Mouse (Mus musculus) forebrain, embryonic 10.5 days (tissue): ENCODE results near the gene Nav1. TPM values are rescaled to one million over a fixed set of nuclear protein-coding genes. Genes with fewer than 3 reads are reported as not detected.
A peak's percentile ranks its signal among the peaks of the same experiment; 100 is the strongest.

Experiments
- DNase-seq: peaks from one replicate; pipeline ENCODE4 v3.0.0-alpha.2; 2017; ENCODE audit warnings: low spot score; ENCODE audit errors: extremely low spot score
- H3K27ac ChIP-seq: fragments of 300-500 bp; sonication (generic); 2 replicates; pipeline ENCODE4 v1.5.1; 2016; ENCODE audit warnings: mild to moderate bottlenecking
- H3K27me3 ChIP-seq: fragments of 300-500 bp; sonication (generic); 2 replicates; pipeline ENCODE4 v1.6.1; 2016; ENCODE audit warnings: mild to moderate bottlenecking; ENCODE audit not compliant: poor library complexity, severe bottlenecking
- H3K36me3 ChIP-seq: fragments of 300-500 bp; sonication (generic); replicated peaks from 2 replicates; pipeline ENCODE4 v1.6.1; 2016; ENCODE audit warnings: mild to moderate bottlenecking, moderate library complexity
- H3K4me1 ChIP-seq: fragments of 300-500 bp; sonication (generic); 2 replicates; pipeline ENCODE4 v1.6.1; 2016
- H3K4me3 ChIP-seq: fragments of 300-500 bp; sonication (generic); 2 replicates; pipeline ENCODE4 v1.5.1; 2016; ENCODE audit warnings: mild to moderate bottlenecking, moderate library complexity
- H3K9me3 ChIP-seq: fragments of 300-500 bp; sonication (generic); 2 replicates; pipeline ENCODE4 v1.6.1; 2016; ENCODE audit warnings: mild to moderate bottlenecking, moderate library complexity
- WGBS: fragments of 180-500 bp; shearing (Covaris S2); methylation state at CpG from one replicate; pipeline ENCODE4 v1.1.7; 2016; 5-methylcytosine and 5-hydroxymethylcytosine counted together
- polyA plus RNA-seq: library from polyadenylated mRNA; unstranded; fragments of >200 nt; fragmentation: Nextera tagmentation; extraction: Ambion mirVana; gene quantifications from 2 replicates; pipeline ENCODE4 v1.2.1, GENCODE M21; 2016

Nav1 gene
- polyA plus RNA-seq, 1 experiment from 2014 or later = 25.3 TPM

- H3K9me3 ChIP-seq = no peaks in the 10 kb centered on the region
- no peaks in the 10 kb centered on the region for H3K27me3 ChIP-seq
- H3K4me1 ChIP-seq = peaks cover 44% of the 10 kb centered on the region
- peaks cover 58% of the 10 kb centered on the region for H3K36me3 ChIP-seq
- no peak overlapping the region for H3K4me3 ChIP-seq
- H3K27ac ChIP-seq = no peak overlapping the region
- DNase-seq = no peak
- WGBS = 92% methylated on average over 4 of the region's 4 CpGs
Measured at GRCm38 (mm10) chr1:135534070-135534469, 73.0 kb downstream of the Nav1 start.

- H3K36me3 ChIP-seq = peaks cover 70% of the 10 kb centered on the region
- no peak for DNase-seq
- no peak overlapping the region for H3K4me3 ChIP-seq
- H3K27me3 ChIP-seq = no peaks in the 10 kb centered on the region
- peaks cover 44% of the 10 kb centered on the region for H3K4me1 ChIP-seq
- no peaks in the 10 kb centered on the region for H3K9me3 ChIP-seq
- 95% methylated on average over 23 of the region's 23 CpGs for WGBS
- H3K27ac ChIP-seq = no peak overlapping the region
Measured at GRCm38 (mm10) chr1:135532383-135532782, 74.7 kb downstream of the Nav1 start.

- H3K4me3 ChIP-seq = no peak overlapping the region
- peaks cover 44% of the 10 kb centered on the region for H3K4me1 ChIP-seq
- 90% methylated on average over 6 of the region's 6 CpGs for WGBS
Measured at GRCm38 (mm10) chr1:135531981-135532380, 75.1 kb downstream of the Nav1 start.

GRCm38 (mm10) chr1:135531081-135531480, 76.0 kb downstream of the Nav1 start:
- no peaks in the 10 kb centered on the region for H3K27me3 ChIP-seq
- WGBS = 76% methylated on average over 10 of the region's 10 CpGs
- no peak overlapping the region for H3K4me3 ChIP-seq
- H3K27ac ChIP-seq = 0 out of 2 replicates have a peak overlapping the region, but pooled peaks have one; percentile 12
- peaks cover 39% of the 10 kb centered on the region for H3K4me1 ChIP-seq
- H3K36me3 ChIP-seq = peaks cover 61% of the 10 kb centered on the region
- H3K9me3 ChIP-seq = no peaks in the 10 kb centered on the region
- no peak for DNase-seq

More at GRCm38 (mm10) chr1:135531981-135532380, 75.1 kb downstream of the Nav1 start:
- no peaks in the 10 kb centered on the region for H3K9me3 ChIP-seq
- DNase-seq = no peak
- no peaks in the 10 kb centered on the region for H3K27me3 ChIP-seq
- no peak overlapping the region for H3K27ac ChIP-seq
- H3K36me3 ChIP-seq = peaks cover 69% of the 10 kb centered on the region

- no peak for DNase-seq
- H3K36me3 ChIP-seq = peaks cover 28% of the 10 kb centered on the region
- H3K27ac ChIP-seq = no peak overlapping the region
- WGBS = 79% methylated on average over 4 of the region's 4 CpGs
- H3K4me3 ChIP-seq = no peak overlapping the region
- peaks cover 4% of the 10 kb centered on the region for H3K9me3 ChIP-seq
- peaks cover 13% of the 10 kb centered on the region for H3K4me1 ChIP-seq
- no peaks in the 10 kb centered on the region for H3K27me3 ChIP-seq
Measured at GRCm38 (mm10) chr1:135524518-135524860, 82.6 kb downstream of the Nav1 start.

- 79% methylated on average over 12 of the region's 12 CpGs for WGBS
- Histone ChIP-seq H3K36me3 (peaks cover 24% of the 10 kb centered on the region), H3K27me3 (no peaks in the 10 kb centered on the region), H3K27ac (peak overlapping the region; percentile 20), H3K4me3 (no peak overlapping the region), H3K9me3 (peaks cover 4% of the 10 kb centered on the region), H3K4me1 (peaks cover 16% of the 10 kb centered on the region)
- DNase-seq = no peak
Measured at GRCm38 (mm10) chr1:135523780-135524517, 83.1 kb downstream of the Nav1 start.

- Histone ChIP-seq H3K27me3 (no peaks in the 10 kb centered on the region), H3K36me3 (peaks cover 19% of the 10 kb centered on the region), H3K4me3 (no peak overlapping the region), H3K4me1 (peaks cover 22% of the 10 kb centered on the region), H3K9me3 (peaks cover 4% of the 10 kb centered on the region), H3K27ac (peak overlapping the region; percentile 20)
- DNase-seq = no peak
- 82% methylated on average over 2 of the region's 2 CpGs for whole genome bisulfite sequencing
Measured at GRCm38 (mm10) chr1:135523344-135523743, 83.8 kb downstream of the Nav1 start.

- WGBS = 82% methylated on average over 13 of the region's 13 CpGs
- no peak for DNase-seq
- no peak overlapping the region for H3K4me3 ChIP-seq
- H3K4me1 ChIP-seq = peaks cover 49% of the 10 kb centered on the region
- H3K9me3 ChIP-seq = peaks cover 4% of the 10 kb centered on the region
- peaks cover 12% of the 10 kb centered on the region for H3K36me3 ChIP-seq
- H3K27ac ChIP-seq = no peak overlapping the region
- H3K27me3 ChIP-seq = no peaks in the 10 kb centered on the region
Measured at GRCm38 (mm10) chr1:135520550-135521168, 86.4 kb downstream of the Nav1 start.

GRCm38 (mm10) chr1:135518661-135519060, 88.4 kb downstream of the Nav1 start:
- H3K27me3 ChIP-seq = no peaks in the 10 kb centered on the region
- 53% methylated on average over 5 of the region's 5 CpGs for WGBS
- peaks cover 4% of the 10 kb centered on the region for H3K9me3 ChIP-seq
- H3K4me1 ChIP-seq = peaks cover 60% of the 10 kb centered on the region
- peaks cover 11% of the 10 kb centered on the region for H3K36me3 ChIP-seq
- no peak overlapping the region for H3K27ac ChIP-seq
- no peak for DNase-seq
- no peak overlapping the region for H3K4me3 ChIP-seq

GRCm38 (mm10) chr1:135517469-135517868, 89.6 kb downstream of the Nav1 start:
- no peak for DNase-seq
- Histone ChIP-seq H3K4me1 (peaks cover 68% of the 10 kb centered on the region), H3K9me3 (peaks cover 4% of the 10 kb centered on the region), H3K27ac (peak overlapping the region; percentile 20; the same call in 1 of the 2 replicates), H3K4me3 (no peak overlapping the region), H3K36me3 (peaks cover 5% of the 10 kb centered on the region), H3K27me3 (0 out of 2 replicates have a peak, but pooled peaks cover under 1% of the 10 kb centered on the region)
- 81% methylated on average over 6 of the region's 6 CpGs for WGBS

- DNase-seq = no peak
- 76% methylated on average over 10 of the region's 10 CpGs for WGBS
- H3K4me1 ChIP-seq = peaks cover 76% of the 10 kb centered on the region
- H3K36me3 ChIP-seq = peaks cover 3% of the 10 kb centered on the region
- 0 out of 2 replicates have a peak overlapping the region, but pooled peaks have one; percentile 48 for H3K27ac ChIP-seq
- H3K9me3 ChIP-seq = peaks cover 2% of the 10 kb centered on the region
- H3K27me3 ChIP-seq = peaks cover 8% of the 10 kb centered on the region
- H3K4me3 ChIP-seq = no peak overlapping the region
Measured at GRCm38 (mm10) chr1:135516511-135517305, 90.4 kb downstream of the Nav1 start.

GRCm38 (mm10) chr1:135515633-135516238, 91.4 kb downstream of the Nav1 start:
- Histone ChIP-seq H3K4me3 (no peak overlapping the region), H3K4me1 (peaks cover 85% of the 10 kb centered on the region)

More at GRCm38 (mm10) chr1:135515633-135516238, 91.4 kb downstream of the Nav1 start:
- peaks cover 17% of the 10 kb centered on the region for H3K27me3 ChIP-seq
- H3K27ac ChIP-seq = 0 out of 2 replicates have a peak overlapping the region, but pooled peaks have one; percentile 25
- no peaks in the 10 kb centered on the region; the same call in 1 of the 2 replicates for H3K36me3 ChIP-seq
- H3K9me3 ChIP-seq = no peaks in the 10 kb centered on the region
- DNase-seq = no peak
- 81% methylated on average over 12 of the region's 12 CpGs for WGBS
